Mouse (Mus musculus): Measurements from ENCODE around the gene Trp53tg5.

- TF ChIP-seq ZNF384 (IDR thresholded peaks at IDR 0.05; ENCODE audit: low read depth, low read length) (0 out of 2 replicates have a peak, but pooled peaks have one; percentile 16), CTCF (conservative IDR thresholded peaks at IDR 0.05 in 1 of 2, IDR thresholded peaks at IDR 0.05 in 1 of 2; ENCODE audit: low read depth in 2 of 2, low read length in 2 of 2) (peak in 1 of 2 experiments; percentile 15; a peak in 2 of 4 replicates), NELFE (IDR thresholded peaks at IDR 0.05; ENCODE audit: low read depth, low read length) (no peak), RAD21 (IDR thresholded peaks at IDR 0.05; ENCODE audit: low read depth, low read length) (no peak; the same call in 1 of the 2 replicates), ZMIZ1 (IDR thresholded peaks at IDR 0.05; ENCODE audit: low read depth, low read length) (no peak)
These were observed 32.4 kb downstream of the Trp53tg5 start for GRCm38 (mm10) chr2:164441155-164441554.

All from CH12.LX (cell line).